Mouse (Mus musculus): ENCODE data around the gene Vmn2r40. TPM values are rescaled to one million over a fixed set of nuclear protein-coding genes. Genes with fewer than 3 reads are reported as not detected.

Gene Vmn2r40
- not detected in 2 replicates for polyA plus RNA-seq (2012; rRNA removed)

DNA sequence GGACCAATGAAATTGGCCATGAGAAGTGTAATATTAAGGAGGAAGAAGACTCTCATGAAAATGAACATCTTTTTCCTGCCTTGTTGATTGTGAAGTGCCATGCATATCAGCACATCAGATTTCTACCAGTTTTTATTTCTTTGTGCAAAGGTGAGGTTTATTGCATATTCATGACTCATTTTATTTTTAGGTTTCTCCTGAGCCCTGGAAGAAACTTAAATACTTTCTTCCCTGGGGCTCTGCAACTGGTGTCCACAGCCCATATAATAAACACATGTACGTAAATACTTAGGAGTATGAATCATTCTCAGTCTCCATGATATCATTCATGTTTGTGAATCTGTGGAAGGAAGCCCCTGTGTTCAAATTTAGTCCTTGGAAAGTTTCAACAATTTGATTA is at the start of gene Vmn2r40:
TSS of gene Vmn2r40 (minus strand) at position 101 of the 400 bp plus-strand sequence.

Other genes starting within 250 kb of the Vmn2r40 start
- gene Vmn2r39, start 99.4 kb upstream of the Vmn2r40 start, polyA plus RNA-seq (2012; rRNA removed): not detected in 2 replicates
- gene Vmn2r38, start 166.4 kb upstream of the Vmn2r40 start, polyA plus RNA-seq (2012; rRNA removed): not detected in 2 replicates